Comparison of ENCODE assay signal across 14 mouse cellular contexts in the genomic region with DNA sequence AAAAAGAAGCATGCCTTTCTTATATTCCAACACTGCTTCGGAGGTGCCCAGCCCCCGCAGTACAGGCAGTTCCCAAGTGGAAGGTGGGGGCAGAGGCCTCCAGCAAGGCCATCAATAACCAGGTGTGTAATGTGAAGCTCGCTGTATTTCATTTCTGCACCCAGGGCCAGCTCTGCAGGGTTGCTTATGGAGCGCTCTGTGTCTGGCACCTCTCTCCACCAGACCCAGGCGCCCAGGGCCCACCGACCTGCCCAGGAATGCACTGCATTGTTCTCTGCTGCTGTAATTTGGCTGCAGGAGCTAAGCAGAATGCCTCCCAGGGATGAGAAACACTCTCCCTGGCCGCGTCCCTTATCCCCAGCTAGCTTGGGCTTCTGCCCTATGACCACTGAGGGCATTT. TPM values are rescaled to one million over a fixed set of nuclear protein-coding genes. Genes with fewer than 3 reads are reported as not detected.
DNase-seq lines count a peak whose midpoint lies in the region; ATAC-seq and TF ChIP-seq lines count a peak whose summit lies in the region.
"Had no signal": no experiment of that assay in that cellular context is flagged by ENCODE, and none has a peak within 500 bp of the region (broad histone marks: within the 10 kb centered on the region; RNA-seq: fewer than 3 reads in every experiment).

No protein-coding gene starts in this region.

- no peak overlapping the region for H3K4me3 ChIP-seq in heart, embryonic 12.5 days
- H3K4me3 ChIP-seq in kidney, postnatal 0 days (replicated peaks; ENCODE audit: low read depth, low read length): no peak overlapping the region
- H3K4me3 ChIP-seq in embryonic facial prominence, embryonic 11.5 days (ENCODE audit: low read depth, low read length): no peak overlapping the region
- no peak overlapping the region for H3K4me3 ChIP-seq in neural tube, embryonic 13.5 days
- H3K4me3 ChIP-seq: erythroblast, embryonic 14.5 days; liver, embryonic 15.5 days had no signal

- 45% methylated on average over 8 of the region's 8 CpGs for WGBS in heart, embryonic 12.5 days
- 36% methylated on average over 8 of the region's 8 CpGs for WGBS in kidney, postnatal 0 days
- 41% methylated on average over 8 of the region's 8 CpGs for WGBS in embryonic facial prominence, embryonic 11.5 days
- WGBS in neural tube, embryonic 13.5 days: 41% methylated on average over 8 of the region's 8 CpGs

- TF ChIP-seq CTCF in kidney, postnatal 0 days (IDR thresholded peaks at IDR 0.05; ENCODE audit: low read depth): no peak

- peaks cover 49% of the 10 kb centered on the region for H3K4me1 ChIP-seq in heart, embryonic 12.5 days (replicated peaks)
- peaks cover 9% of the 10 kb centered on the region for H3K4me1 ChIP-seq in kidney, postnatal 0 days (replicated peaks; ENCODE audit: insufficient read depth, low read length)
- H3K4me1 ChIP-seq in embryonic facial prominence, embryonic 11.5 days (ENCODE audit: control insufficient read depth, insufficient read depth, low read length): 0 out of 2 replicates have a peak, but pooled peaks cover 3% of the 10 kb centered on the region
- peaks cover 10% of the 10 kb centered on the region for H3K4me1 ChIP-seq in neural tube, embryonic 13.5 days (replicated peaks)
- H3K4me1 ChIP-seq: liver, embryonic 15.5 days had no signal

- H3K36me3 ChIP-seq in heart, embryonic 12.5 days: peaks cover 26% of the 10 kb centered on the region
- H3K36me3 ChIP-seq in kidney, postnatal 0 days (ENCODE audit: insufficient read depth, low read length): peaks cover 4% of the 10 kb centered on the region; the same call in 1 of the 2 replicates
- no peaks in the 10 kb centered on the region for H3K36me3 ChIP-seq in embryonic facial prominence, embryonic 11.5 days (replicated peaks; ENCODE audit: control insufficient read depth, insufficient read depth, low read depth, low read length)
- peaks cover 35% of the 10 kb centered on the region for H3K36me3 ChIP-seq in neural tube, embryonic 13.5 days

- ATAC-seq in heart, embryonic 12.5 days (ENCODE audit: insufficient number of reproducible peaks, low FRiP score): peak; percentile 49; the same call in 1 of the 2 replicates
- no peak; the same call in 1 of the 2 replicates for ATAC-seq in kidney, postnatal 0 days (replicated peaks; ENCODE audit: low FRiP score, low read depth)
- ATAC-seq in embryonic facial prominence, embryonic 11.5 days (replicated peaks; ENCODE audit: insufficient number of reproducible peaks, low FRiP score, low TSS enrichment, low read depth): 0 out of 2 replicates have a peak, but pooled peaks have one; percentile 36
- ATAC-seq in neural tube, embryonic 13.5 days (ENCODE audit: low read depth): no peak

- DNase-seq in heart, adult 18-20 months: no peak
- peak; percentile 27 for DNase-seq in kidney, postnatal 0 days (ENCODE audit: low spot score)
- DNase-seq in kidney, postnatal 10 days: no peak
- DNase-seq in embryonic facial prominence, embryonic 11.5 days (ENCODE audit: low spot score): no peak
- DNase-seq in cerebellum, adult 11 months: no peak
- DNase-seq in gastrocnemius, adult 8-10 months (ENCODE audit: low spot score in 2 of 2): no peak
- DNase-seq: cerebellum, postnatal 25 days; thymus, postnatal 4 days had no signal

- no peaks in the 10 kb centered on the region for H3K9me3 ChIP-seq in heart, embryonic 12.5 days (replicated peaks)
- no peaks in the 10 kb centered on the region for H3K9me3 ChIP-seq in kidney, postnatal 0 days (replicated peaks; ENCODE audit: low read length)
- H3K9me3 ChIP-seq in embryonic facial prominence, embryonic 11.5 days (replicated peaks; ENCODE audit: control insufficient read depth, low read length): no peaks in the 10 kb centered on the region
- no peaks in the 10 kb centered on the region for H3K9me3 ChIP-seq in neural tube, embryonic 13.5 days
- H3K9me3 ChIP-seq: liver, embryonic 15.5 days had no signal

- 0 out of 2 replicates have a peak overlapping the region, but pooled peaks have one; percentile 1 for H3K4me2 ChIP-seq in heart, embryonic 12.5 days
- no peak overlapping the region for H3K4me2 ChIP-seq in kidney, postnatal 0 days (ENCODE audit: low read length)
- no peak overlapping the region for H3K4me2 ChIP-seq in embryonic facial prominence, embryonic 11.5 days (ENCODE audit: low read depth, low read length)
- H3K4me2 ChIP-seq in neural tube, embryonic 13.5 days: no peak overlapping the region
- H3K4me2 ChIP-seq: liver, embryonic 15.5 days had no signal

- H3K27me3 ChIP-seq in heart, embryonic 12.5 days (replicated peaks): no peaks in the 10 kb centered on the region
- H3K27me3 ChIP-seq in kidney, postnatal 0 days (ENCODE audit: insufficient read depth, low read length): no peaks in the 10 kb centered on the region
- H3K27me3 ChIP-seq in embryonic facial prominence, embryonic 11.5 days (ENCODE audit: control insufficient read depth, insufficient read depth, low read length): no peaks in the 10 kb centered on the region
- no peaks in the 10 kb centered on the region for H3K27me3 ChIP-seq in neural tube, embryonic 13.5 days
- H3K27me3 ChIP-seq: liver, embryonic 15.5 days had no signal

- H3K9ac ChIP-seq in heart, embryonic 12.5 days: no peak overlapping the region
- H3K9ac ChIP-seq in kidney, postnatal 0 days (ENCODE audit: low read depth, low read length): no peak overlapping the region
- H3K9ac ChIP-seq in embryonic facial prominence, embryonic 11.5 days (replicated peaks; ENCODE audit: low read length): no peak overlapping the region
- no peak overlapping the region for H3K9ac ChIP-seq in neural tube, embryonic 13.5 days
- H3K9ac ChIP-seq: liver, embryonic 15.5 days had no signal

- H3K27ac ChIP-seq in heart, embryonic 12.5 days (ENCODE audit: poor library complexity, severe bottlenecking): peak overlapping the region; percentile 19
- H3K27ac ChIP-seq in kidney, postnatal 0 days: no peak overlapping the region
- no peak overlapping the region for H3K27ac ChIP-seq in embryonic facial prominence, embryonic 11.5 days (replicated peaks; ENCODE audit: low read depth, low read length)
- H3K27ac ChIP-seq in neural tube, embryonic 13.5 days (replicated peaks): peak overlapping the region; percentile 18; the same call in 1 of the 2 replicates
- H3K27ac ChIP-seq: liver, embryonic 15.5 days had no signal

RNA-seq across cellular contexts. Expression of a gene that starts 18.4 kb away (rescaled TPM):
- 1.3 and 1.4 TPM in 2 replicates for polyA plus RNA-seq in heart, embryonic 12.5 days (2016; fragmentation: Nextera tagmentation; extraction: Ambion mirVana)
- total RNA-seq in heart, adult 18-20 months (2021): 1 to 10 TPM in 1 of 2 experiments, under 1 TPM in 1; 0.82 to 1.9 TPM
- polyA plus RNA-seq in kidney, postnatal 0 days (2015; fragmentation: Nextera tagmentation; extraction: Ambion mirVana): 0.43 and 0.59 TPM in 2 replicates
- polyA plus RNA-seq in embryonic facial prominence, embryonic 11.5 days (2014; fragmentation: Nextera tagmentation; extraction: Ambion mirVana): 0.87 and 1.5 TPM in 2 replicates
- polyA plus RNA-seq in neural tube, embryonic 13.5 days (2015; fragmentation: Nextera tagmentation; extraction: Ambion mirVana): 0.47 and 0.80 TPM in 2 replicates
- total RNA-seq in gastrocnemius, adult 8-10 months (2022): under 1 TPM; 0.07 to 0.46 (median 0.10) TPM
- total RNA-seq: hematopoietic stem cell, adult 5-6 weeks; megakaryocyte-erythroid progenitor cell, adult 5-6 weeks had no signal
- polyA plus RNA-seq: erythroblast, embryonic 14.5 days had no signal

Comparison
In these comparisons a context has a peak if more than half of its experiments do, and no peak if none do; other contexts are left out.
1. ATAC-seq: peak in heart, embryonic 12.5 days (single experiment) and embryonic facial prominence, embryonic 11.5 days (single experiment); none in kidney, postnatal 0 days (single experiment) and neural tube, embryonic 13.5 days (single experiment).
2. H3K27ac ChIP-seq: peak in heart, embryonic 12.5 days (single experiment) and neural tube, embryonic 13.5 days (single experiment); none in kidney, postnatal 0 days (single experiment) and embryonic facial prominence, embryonic 11.5 days (single experiment).